Mouse (Mus musculus) ES-Bruce4 (cell line): Measurements from ENCODE around the gene Olfr323.

Source experiments
- CTCF ChIP-seq: IDR thresholded peaks from one replicate; pipeline ENCODE4 v1.8.1; 2011; ENCODE audit warnings: low read depth, low read length
- EP300 ChIP-seq: IDR thresholded peaks from 2 replicates; pipeline ENCODE4 v1.6.1; 2011; ENCODE audit warnings: low read depth, low read length; ENCODE audit not compliant: insufficient read depth
- POLR2A ChIP-seq: IDR thresholded peaks from one replicate; pipeline ENCODE4 v1.8.1; 2011; ENCODE audit warnings: low read length; ENCODE audit not compliant: insufficient read depth

GRCm38 (mm10) chr11:58655151-58655550 lies 24.9 kb upstream of the Olfr323 start:
- no peak for TF ChIP-seq POLR2A
- no peak for TF ChIP-seq CTCF
- TF ChIP-seq EP300, result no peak
